Mouse (Mus musculus) hindbrain, embryonic 13.5 days (tissue): ENCODE data around the gene Uqcrc1. TPM values are rescaled to one million over a fixed set of nuclear protein-coding genes. Genes with fewer than 3 reads are reported as not detected.
A peak's percentile ranks its signal among the peaks of the same experiment; 100 is the strongest.

ENCODE experiments used
- ATAC-seq: fragments of 200-750 bp; cut with Nextera tagmentation; 2 replicates; pipeline ENCODE4 v1.8.0; 2017; ENCODE audit warnings: moderate TSS enrichment; ENCODE audit not compliant: low FRiP score
- H3K27ac ChIP-seq: fragments of 300-500 bp; sonication (generic); 2 replicates; pipeline ENCODE4 v1.5.1; 2015; ENCODE audit warnings: inconsistent platforms, mild to moderate bottlenecking, moderate library complexity
- H3K27me3 ChIP-seq: fragments of 300-500 bp; sonication (generic); 2 replicates; pipeline ENCODE4 v1.6.1; 2015; ENCODE audit warnings: mild to moderate bottlenecking, inconsistent platforms
- H3K36me3 ChIP-seq: fragments of 300-500 bp; sonication (generic); 2 replicates; pipeline ENCODE4 v1.6.1; 2015; ENCODE audit warnings: mild to moderate bottlenecking, inconsistent platforms
- H3K4me1 ChIP-seq: fragments of 300-500 bp; sonication (generic); replicated peaks from 2 replicates; pipeline ENCODE4 v1.6.1; 2015; ENCODE audit warnings: inconsistent platforms
- H3K4me2 ChIP-seq: fragments of 300-500 bp; sonication (generic); 2 replicates; pipeline ENCODE4 v1.6.1; 2015; ENCODE audit warnings: inconsistent platforms, mild to moderate bottlenecking, moderate library complexity
- H3K4me3 ChIP-seq: fragments of 300-500 bp; sonication (generic); 2 replicates; pipeline ENCODE4 v1.5.1; 2015; ENCODE audit warnings: mild to moderate bottlenecking, inconsistent platforms
- H3K9ac ChIP-seq: fragments of 300-500 bp; sonication (generic); 2 replicates; pipeline ENCODE4 v1.6.1; 2015; ENCODE audit warnings: mild to moderate bottlenecking, inconsistent platforms
- H3K9me3 ChIP-seq: fragments of 300-500 bp; sonication (generic); 2 replicates; pipeline ENCODE4 v1.6.1; 2016; ENCODE audit warnings: inconsistent platforms
- WGBS: fragments of 180-500 bp; shearing (Covaris S2); methylation state at CpG from one replicate; pipeline ENCODE4 v1.1.7; 2015; 5-methylcytosine and 5-hydroxymethylcytosine counted together
- polyA plus RNA-seq: library from polyadenylated mRNA; unstranded; fragments of >200 nt; fragmentation: Nextera tagmentation; extraction: Ambion mirVana; gene quantifications from 2 replicates; pipeline ENCODE4 v1.2.1, GENCODE M21; 2015

Gene Uqcrc1
- polyA plus RNA-seq: 398 and 399 TPM in 2 replicates

DNA sequence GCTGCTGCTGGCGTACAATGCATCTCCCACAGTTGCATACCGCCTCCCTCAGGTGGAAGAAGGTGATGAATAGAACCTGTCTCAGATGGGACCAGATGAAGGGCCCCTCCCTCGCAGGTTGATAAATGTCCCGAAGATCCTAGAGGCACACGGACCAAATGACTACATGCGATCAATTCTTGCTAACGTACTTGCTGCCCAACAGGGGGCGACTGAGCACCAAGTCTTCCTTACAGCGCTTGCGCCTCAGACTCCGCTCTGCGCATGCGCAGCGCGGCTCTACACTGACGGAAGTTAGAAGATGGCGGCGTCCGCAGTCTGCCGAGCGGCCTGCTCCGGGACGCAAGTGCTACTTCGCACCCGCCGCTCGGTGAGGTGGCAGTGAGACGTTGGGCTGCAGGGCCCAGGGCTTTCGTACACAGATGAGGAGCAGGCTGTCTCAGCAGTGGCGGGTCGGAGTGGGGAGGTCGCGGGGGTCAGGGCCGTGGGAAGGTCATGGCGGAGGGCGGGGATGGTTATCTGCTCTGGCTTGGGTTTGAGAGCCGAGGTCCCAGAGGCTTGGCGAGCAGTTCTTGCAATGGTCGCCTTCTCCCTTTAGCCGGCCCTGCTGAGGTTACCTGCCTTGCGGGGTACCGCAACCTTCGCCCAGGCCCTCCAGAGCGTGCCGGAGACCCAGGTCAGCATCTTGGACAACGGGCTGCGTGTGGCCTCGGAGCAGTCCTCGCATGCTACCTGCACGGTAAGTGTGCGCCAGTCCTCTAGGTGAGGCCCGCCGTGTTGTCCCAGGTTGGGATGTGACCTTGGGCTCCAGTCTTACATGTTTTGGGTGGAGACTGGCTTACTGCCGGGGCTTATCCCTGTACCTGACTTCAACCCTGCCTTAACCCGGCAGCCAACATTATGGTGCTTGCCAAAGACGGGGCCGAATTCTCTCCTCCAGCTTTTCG lies at the start of gene Uqcrc1:
TSS of gene Uqcrc1 (plus strand) at position 216 of the 947 bp plus-strand sequence.
- Histone ChIP-seq H3K4me3 (peak within 1 kb of the TSS; percentile 99), H3K4me1 (peaks cover 12% of the 10 kb centered on the region), H3K27me3 (no peaks in the 10 kb centered on the region), H3K36me3 (peaks cover 36% of the 10 kb centered on the region), H3K27ac (peak within 1 kb of the TSS; percentile 75), H3K9me3 (no peaks in the 10 kb centered on the region), H3K4me2 (peak within 1 kb of the TSS; percentile 88), H3K9ac (peak within 1 kb of the TSS; percentile 96)
- WGBS: 2% methylated on average over 58 of the region's 58 CpGs
- peak; percentile 90 for ATAC-seq

DNA sequence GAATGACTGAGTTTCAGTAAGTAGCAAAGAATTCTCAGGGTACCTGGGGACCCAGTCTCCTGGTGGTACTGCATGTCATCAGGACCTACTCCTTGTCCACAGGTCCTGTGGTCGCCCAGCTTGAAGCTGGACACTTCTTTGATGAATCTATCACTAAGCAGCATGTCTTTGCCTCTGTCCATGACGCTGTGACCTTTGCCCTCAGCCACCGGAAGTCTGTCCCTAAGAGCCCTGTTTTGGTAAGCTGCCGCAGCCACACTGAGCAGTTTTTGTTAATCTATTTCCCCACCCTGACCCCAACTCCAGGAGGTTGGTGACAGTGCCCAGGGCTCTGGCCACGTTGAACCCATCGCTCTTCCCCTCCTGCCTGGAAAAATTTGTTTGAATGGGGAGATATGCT lies 24.1 kb upstream of the Uqcrc1 start:
- Histone ChIP-seq H3K27me3 (no peaks in the 10 kb centered on the region), H3K4me1 (peaks cover 16% of the 10 kb centered on the region; the same call in 1 of the 2 replicates), H3K4me2 (no peak overlapping the region), H3K9me3 (no peaks in the 10 kb centered on the region), H3K9ac (no peak overlapping the region), H3K27ac (no peak overlapping the region), H3K4me3 (no peak overlapping the region), H3K36me3 (peaks cover 6% of the 10 kb centered on the region; the same call in 1 of the 2 replicates)
- ATAC-seq: no peak
- 68% methylated on average over 6 of the region's 6 CpGs for WGBS

DNA sequence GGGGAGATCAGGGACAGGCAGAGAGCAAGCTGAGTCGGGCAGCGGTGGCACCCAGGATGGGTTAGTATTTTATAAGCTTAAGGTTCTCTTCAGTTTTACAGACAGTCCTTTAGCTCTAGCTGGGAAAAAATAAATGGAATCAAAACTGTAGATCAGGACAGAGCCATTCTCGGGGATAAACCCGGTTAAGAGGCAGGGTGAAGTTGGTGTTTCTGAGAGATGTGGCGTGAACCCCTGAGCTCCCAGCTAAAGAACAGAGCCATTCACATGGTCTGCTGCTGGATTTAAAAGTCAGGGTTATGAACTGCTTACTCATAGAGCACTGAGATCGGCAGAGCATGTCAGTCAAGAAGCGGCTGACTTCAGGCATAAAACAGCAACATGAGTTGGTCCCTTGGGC lies 23.3 kb upstream of the Uqcrc1 start:
- Histone ChIP-seq H3K4me3 (no peak overlapping the region), H3K27me3 (no peaks in the 10 kb centered on the region), H3K9ac (no peak overlapping the region), H3K27ac (no peak overlapping the region), H3K36me3 (peaks cover 6% of the 10 kb centered on the region; the same call in 1 of the 2 replicates), H3K4me1 (peaks cover 16% of the 10 kb centered on the region; the same call in 1 of the 2 replicates), H3K4me2 (no peak overlapping the region), H3K9me3 (no peaks in the 10 kb centered on the region)
- 88% methylated on average over 7 of the region's 7 CpGs for WGBS
- ATAC-seq: no peak

DNA sequence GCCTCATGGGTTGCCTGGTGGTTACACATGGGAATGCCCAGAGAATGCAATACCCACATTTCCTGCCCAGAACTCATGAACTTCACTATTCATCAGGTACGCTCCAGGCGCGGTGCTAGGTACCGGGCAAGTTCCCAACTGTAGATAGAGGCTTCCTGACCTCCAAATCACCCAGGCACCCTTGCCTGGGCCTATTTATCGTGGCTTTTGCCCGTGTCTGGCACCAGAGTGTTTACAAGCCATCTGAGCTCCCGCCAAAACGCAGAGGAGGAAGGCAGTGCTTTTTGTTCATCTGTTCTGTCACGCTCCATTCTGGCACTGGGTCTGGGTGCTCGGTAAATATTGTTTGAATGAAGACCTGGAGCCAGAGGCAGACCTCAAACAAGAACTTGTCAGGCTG lies 22.8 kb upstream of the Uqcrc1 start:
- H3K9ac ChIP-seq: no peak overlapping the region
- no peaks in the 10 kb centered on the region for H3K27me3 ChIP-seq
- 68% methylated on average over 10 of the region's 10 CpGs for WGBS
- peaks cover 16% of the 10 kb centered on the region; the same call in 1 of the 2 replicates for H3K4me1 ChIP-seq
- no peak overlapping the region for H3K27ac ChIP-seq
- peaks cover 6% of the 10 kb centered on the region; the same call in 1 of the 2 replicates for H3K36me3 ChIP-seq
- no peak overlapping the region for H3K4me3 ChIP-seq
- ATAC-seq: no peak
- H3K4me2 ChIP-seq: no peak overlapping the region
- H3K9me3 ChIP-seq: no peaks in the 10 kb centered on the region

DNA sequence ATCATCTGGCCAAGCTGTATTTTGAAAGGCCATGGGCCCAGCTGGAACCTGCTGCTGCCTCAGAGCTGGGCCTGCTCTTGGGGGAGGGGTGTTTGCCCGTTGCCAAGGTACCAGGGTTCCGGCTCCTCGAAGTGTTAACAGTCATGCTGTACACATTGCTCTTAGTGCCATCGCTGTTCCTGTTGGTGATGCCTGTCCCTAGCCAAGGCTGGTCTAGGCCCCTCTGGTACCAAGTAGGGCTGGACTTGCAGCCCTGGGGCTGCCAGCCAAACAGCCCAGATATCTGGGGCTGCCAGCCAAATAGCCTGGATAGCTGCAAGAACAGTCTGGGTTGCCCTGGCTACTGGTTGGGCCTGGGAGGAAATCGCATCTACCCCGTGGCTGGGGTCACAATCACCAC lies 21.9 kb upstream of the Uqcrc1 start, which contains the start of gene Tmem89:
TSS of gene Tmem89 (plus strand) at position 129 of the 400 bp plus-strand sequence.
- Histone ChIP-seq H3K27me3 (no peaks in the 10 kb centered on the region), H3K4me3 (no peak within 1 kb of the TSS), H3K9ac (0 out of 2 replicates have a peak within 1 kb of the TSS, but pooled peaks have one; percentile 13), H3K36me3 (peaks cover 6% of the 10 kb centered on the region; the same call in 1 of the 2 replicates), H3K27ac (no peak within 1 kb of the TSS), H3K4me2 (no peak within 1 kb of the TSS), H3K9me3 (no peaks in the 10 kb centered on the region), H3K4me1 (peaks cover 16% of the 10 kb centered on the region; the same call in 1 of the 2 replicates)
- peak; percentile 87 for ATAC-seq
- WGBS: 59% methylated on average over 6 of the region's 6 CpGs

DNA sequence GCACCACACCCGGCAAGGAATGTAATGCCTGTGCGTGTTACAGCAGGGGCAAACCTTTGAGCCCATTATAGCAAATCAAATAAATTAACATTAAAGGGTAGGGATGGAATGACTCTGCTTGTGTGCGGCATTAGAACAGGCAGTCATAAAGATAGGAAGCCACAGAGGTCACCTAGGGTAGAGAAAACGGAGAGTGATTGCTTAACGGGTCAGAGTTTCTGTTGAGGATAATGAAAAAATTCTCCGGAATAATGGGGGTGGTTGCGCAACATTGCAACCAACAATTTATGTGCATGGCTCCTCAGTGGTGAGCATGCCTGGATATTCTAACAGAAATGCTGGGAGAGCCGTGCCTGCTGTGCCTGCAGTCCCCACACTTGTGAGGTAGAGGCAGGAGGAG lies 10.5 kb upstream of the Uqcrc1 start:
- 77% methylated on average over 8 of the region's 8 CpGs for WGBS
- Histone ChIP-seq H3K4me2 (no peak overlapping the region), H3K4me1 (no peaks in the 10 kb centered on the region)

DNA sequence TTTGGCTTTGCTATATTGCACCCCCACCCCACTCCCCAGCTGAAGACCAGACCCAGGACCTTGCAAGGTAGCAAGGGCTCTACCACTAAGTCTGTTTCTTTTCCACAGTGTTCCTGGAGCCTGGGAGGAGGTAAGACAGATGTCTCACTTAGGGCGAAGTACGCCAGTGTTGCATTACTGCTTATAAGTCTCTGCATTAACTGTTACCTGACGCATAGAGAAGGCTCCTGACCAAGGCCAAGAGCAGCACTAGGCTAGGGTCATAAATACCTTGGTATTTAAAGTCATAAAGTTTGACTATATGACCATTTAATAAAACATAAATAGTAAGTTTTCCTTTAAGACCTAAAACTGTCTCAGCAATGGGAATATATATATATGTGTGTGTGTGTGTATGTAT lies 8.0 kb upstream of the Uqcrc1 start:
- 87% methylated on average over 3 of the region's 3 CpGs for WGBS
- no peak overlapping the region for H3K4me2 ChIP-seq
- H3K9ac ChIP-seq: no peak overlapping the region
- no peak overlapping the region for H3K4me3 ChIP-seq
- H3K36me3 ChIP-seq: no peaks in the 10 kb centered on the region
- H3K4me1 ChIP-seq: no peaks in the 10 kb centered on the region
- no peak for ATAC-seq
- no peak overlapping the region for H3K27ac ChIP-seq
- no peaks in the 10 kb centered on the region for H3K27me3 ChIP-seq
- H3K9me3 ChIP-seq: no peaks in the 10 kb centered on the region

More for the DNA sequence above, 10.5 kb upstream of the Uqcrc1 start:
- Histone ChIP-seq H3K27me3 (no peaks in the 10 kb centered on the region), H3K27ac (no peak overlapping the region), H3K9me3 (no peaks in the 10 kb centered on the region), H3K9ac (no peak overlapping the region), H3K4me3 (no peak overlapping the region), H3K36me3 (no peaks in the 10 kb centered on the region)
- ATAC-seq: no peak

DNA sequence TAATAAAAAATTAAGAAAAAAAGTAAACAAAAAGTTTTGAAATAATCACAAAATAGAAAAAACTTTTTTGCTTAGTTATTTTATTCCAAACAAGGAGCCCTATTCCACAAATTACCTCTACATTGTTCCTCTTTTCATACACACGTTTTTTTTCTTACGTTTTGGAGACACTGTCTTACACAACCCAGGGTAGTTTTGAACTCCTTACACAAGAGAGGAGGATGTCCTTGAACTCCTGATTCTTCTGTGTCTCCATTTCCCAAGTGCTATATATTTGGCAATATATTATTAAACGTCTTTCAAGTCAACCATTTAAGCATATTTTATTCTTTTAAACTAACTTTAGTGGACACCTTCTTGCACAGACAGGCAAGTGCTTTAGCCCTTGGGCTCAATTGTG lies 442 bp upstream of the Uqcrc1 start:
- WGBS: 20% methylated on average over 3 of the region's 3 CpGs
- Histone ChIP-seq H3K9ac (peak overlapping the region; percentile 96; the same call in 1 of the 2 replicates), H3K27me3 (no peaks in the 10 kb centered on the region), H3K27ac (no peak overlapping the region), H3K4me2 (peak overlapping the region; percentile 35; the same call in 1 of the 2 replicates), H3K4me3 (peak overlapping the region; percentile 99; the same call in 1 of the 2 replicates), H3K4me1 (peaks cover 12% of the 10 kb centered on the region), H3K9me3 (no peaks in the 10 kb centered on the region), H3K36me3 (peaks cover 29% of the 10 kb centered on the region)
- ATAC-seq: no peak

DNA sequence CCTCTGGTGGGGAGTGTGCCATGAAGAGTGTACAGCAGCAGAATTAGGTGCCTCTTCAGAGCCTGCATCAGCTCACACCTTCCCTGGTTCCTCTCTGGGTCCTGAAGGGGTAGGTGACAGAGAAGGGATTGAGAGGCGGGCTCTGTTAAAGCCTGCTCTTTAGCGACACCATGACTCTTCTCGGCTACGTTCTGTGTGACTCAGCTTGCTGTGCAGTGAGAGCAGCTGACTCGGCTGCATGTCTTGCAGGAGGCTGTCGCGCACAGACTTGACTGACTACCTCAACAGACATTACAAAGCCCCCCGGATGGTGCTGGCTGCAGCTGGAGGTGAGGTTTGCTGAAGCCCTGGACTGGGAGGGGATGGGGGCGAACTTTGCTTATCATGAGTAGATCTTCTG lies 8.7 kb downstream of the Uqcrc1 start:
- Histone ChIP-seq H3K27me3 (no peaks in the 10 kb centered on the region), H3K9ac (no peak overlapping the region), H3K4me1 (no peaks in the 10 kb centered on the region), H3K4me3 (no peak overlapping the region), H3K36me3 (peaks cover 94% of the 10 kb centered on the region), H3K4me2 (no peak overlapping the region), H3K9me3 (no peaks in the 10 kb centered on the region), H3K27ac (no peak overlapping the region)
- ATAC-seq: no peak
- 83% methylated on average over 9 of the region's 9 CpGs for WGBS

DNA sequence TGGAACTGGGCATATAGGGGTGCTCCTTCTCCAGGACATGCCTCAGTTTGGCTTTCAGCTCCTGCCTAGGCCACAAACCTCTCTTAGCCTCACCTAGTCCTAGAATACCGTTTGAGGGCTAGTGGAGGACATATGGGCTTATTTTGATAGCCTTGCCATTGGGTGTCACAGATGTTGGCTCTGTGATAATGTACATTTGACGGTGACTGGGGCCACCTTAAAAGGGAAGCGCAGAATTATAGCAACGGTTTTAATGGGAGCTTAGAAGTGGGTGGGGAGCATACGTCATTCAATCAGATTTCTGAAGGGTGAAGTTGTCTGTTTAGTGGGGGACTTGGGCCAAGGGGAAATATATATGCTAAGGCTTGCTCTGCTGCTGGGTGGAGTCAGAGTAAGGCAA lies 9.2 kb downstream of the Uqcrc1 start:
- no peaks in the 10 kb centered on the region for H3K4me1 ChIP-seq
- WGBS: 92% methylated on average over 5 of the region's 5 CpGs
- no peak overlapping the region for H3K27ac ChIP-seq
- ATAC-seq: no peak
- H3K27me3 ChIP-seq: no peaks in the 10 kb centered on the region
- H3K36me3 ChIP-seq: peaks cover 94% of the 10 kb centered on the region
- no peaks in the 10 kb centered on the region for H3K9me3 ChIP-seq
- H3K9ac ChIP-seq: no peak overlapping the region
- H3K4me2 ChIP-seq: no peak overlapping the region
- H3K4me3 ChIP-seq: no peak overlapping the region

DNA sequence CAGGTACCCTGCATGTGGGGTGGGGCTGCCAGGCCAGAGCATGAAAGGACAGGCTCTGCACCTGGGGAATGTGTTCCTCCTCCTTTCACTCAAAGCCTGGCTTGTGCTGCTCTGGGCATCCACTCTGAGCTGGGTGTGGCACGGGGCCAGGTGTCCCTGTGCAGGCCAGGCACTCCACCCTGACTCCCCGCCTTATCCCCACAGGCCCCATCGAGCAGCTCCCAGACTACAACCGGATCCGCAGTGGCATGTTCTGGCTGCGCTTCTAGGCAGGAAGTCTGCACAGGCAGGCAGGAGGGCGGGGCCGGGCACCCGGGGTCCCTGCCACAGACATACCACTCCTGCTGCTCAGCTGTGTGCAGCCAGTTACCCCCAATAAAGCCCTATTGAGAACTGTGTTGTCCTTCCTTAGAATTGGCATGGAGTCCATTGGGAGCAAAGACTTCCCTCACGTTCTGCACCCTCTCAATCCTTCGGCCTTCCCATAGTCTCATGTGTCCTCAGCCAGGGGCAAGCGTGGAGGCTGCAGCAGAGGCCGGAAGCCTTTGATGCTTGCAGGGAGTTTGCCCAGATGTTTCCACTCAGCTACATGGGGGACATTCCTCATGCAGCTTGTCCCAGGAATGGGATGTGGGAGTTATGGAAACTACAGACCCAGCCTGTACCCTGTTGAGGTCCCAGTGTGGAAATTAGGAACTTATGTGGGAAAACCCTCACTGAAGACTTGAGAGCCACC lies 13.0 kb downstream of the Uqcrc1 start:
- peaks cover 71% of the 10 kb centered on the region for H3K36me3 ChIP-seq
- no peak overlapping the region for H3K4me2 ChIP-seq
- no peak overlapping the region for H3K9ac ChIP-seq
- no peak for ATAC-seq
- no peaks in the 10 kb centered on the region for H3K9me3 ChIP-seq
- peaks cover 26% of the 10 kb centered on the region for H3K27me3 ChIP-seq
- H3K4me3 ChIP-seq: no peak overlapping the region
- WGBS: 81% methylated on average over 13 of the region's 13 CpGs
- H3K27ac ChIP-seq: no peak overlapping the region
- H3K4me1 ChIP-seq: 0 out of 2 replicates have a peak, but pooled peaks cover 3% of the 10 kb centered on the region
